Mouse (Mus musculus) hindbrain, embryonic 15.5 days (tissue): ENCODE measurements around the gene Ppfia2. TPM values are rescaled to one million over a fixed set of nuclear protein-coding genes. Genes with fewer than 3 reads are reported as not detected.

Experiments used
- ATAC-seq: fragments of 200-750 bp; cut with Nextera tagmentation; 2 replicates; pipeline ENCODE4 v1.8.0; 2017; ENCODE audit warnings: low read depth, moderate number of reproducible peaks, moderate TSS enrichment; ENCODE audit not compliant: low FRiP score
- H3K27ac ChIP-seq: fragments of 300-500 bp; sonication (generic); replicated peaks from 2 replicates; pipeline ENCODE4 v1.5.1; 2015; ENCODE audit warnings: mild to moderate bottlenecking, inconsistent platforms
- H3K27me3 ChIP-seq: fragments of 300-500 bp; sonication (generic); 2 replicates; pipeline ENCODE4 v1.6.1; 2015; ENCODE audit warnings: control low read depth, inconsistent platforms
- H3K36me3 ChIP-seq: fragments of 300-500 bp; sonication (generic); 2 replicates; pipeline ENCODE4 v1.6.1; 2015; ENCODE audit warnings: control low read depth, inconsistent platforms
- H3K4me1 ChIP-seq: fragments of 300-500 bp; sonication (generic); replicated peaks from 2 replicates; pipeline ENCODE4 v1.6.1; 2015; ENCODE audit warnings: control low read depth, inconsistent platforms
- H3K4me2 ChIP-seq: fragments of 300-500 bp; sonication (generic); 2 replicates; pipeline ENCODE4 v1.6.1; 2015; ENCODE audit warnings: moderate library complexity, mild to moderate bottlenecking, inconsistent platforms
- H3K4me3 ChIP-seq: fragments of 300-500 bp; sonication (generic); 2 replicates; pipeline ENCODE4 v1.5.1; 2015; ENCODE audit warnings: mild to moderate bottlenecking, inconsistent platforms
- H3K9ac ChIP-seq: fragments of 300-500 bp; sonication (generic); 2 replicates; pipeline ENCODE4 v1.6.1; 2015; ENCODE audit warnings: inconsistent platforms
- H3K9me3 ChIP-seq: fragments of 300-500 bp; sonication (generic); 2 replicates; pipeline ENCODE4 v1.6.1; 2016; ENCODE audit warnings: control low read depth, inconsistent platforms
- WGBS: fragments of 180-500 bp; shearing (Covaris S2); methylation state at CpG from one replicate; pipeline ENCODE4 v1.1.7; 2015; 5-methylcytosine and 5-hydroxymethylcytosine counted together
- polyA plus RNA-seq: library from polyadenylated mRNA; unstranded; fragments of >200 nt; fragmentation: Nextera tagmentation; extraction: Ambion mirVana; gene quantifications from 2 replicates; pipeline ENCODE4 v1.2.1, GENCODE M21; 2015

Gene Ppfia2
- polyA plus RNA-seq, 1 experiment from 2014 or later = 30.3 TPM

DNA sequence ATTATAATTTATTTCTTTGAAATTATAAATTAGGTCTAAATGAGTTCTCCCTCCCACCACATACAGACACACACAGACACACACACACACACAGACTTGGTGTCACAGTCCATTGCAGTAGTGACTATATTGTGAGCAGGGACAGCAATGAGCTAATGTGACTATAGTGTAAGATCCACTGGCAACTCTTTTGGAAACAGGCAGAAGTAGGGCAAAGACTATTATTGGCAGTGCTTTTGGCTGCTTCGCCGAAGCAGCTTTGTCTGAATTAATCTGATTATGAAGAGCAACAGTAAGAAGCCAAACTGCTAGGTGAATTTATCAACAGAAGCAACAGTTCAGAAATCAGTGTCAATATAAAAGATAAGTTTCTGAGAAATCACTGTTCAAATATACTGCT is 249.8 kb downstream of the Ppfia2 start:
- no peaks in the 10 kb centered on the region for H3K36me3 ChIP-seq
- H3K4me1 ChIP-seq = no peaks in the 10 kb centered on the region
- ATAC-seq = no peak
- no peaks in the 10 kb centered on the region for H3K9me3 ChIP-seq
- H3K9ac ChIP-seq = no peak overlapping the region
- 65% methylated on average over 2 of the region's 2 CpGs for WGBS
- no peak overlapping the region for H3K4me3 ChIP-seq
- no peak overlapping the region for H3K4me2 ChIP-seq
- no peak overlapping the region; the same call in 1 of the 2 replicates for H3K27ac ChIP-seq
- H3K27me3 ChIP-seq = no peaks in the 10 kb centered on the region

DNA sequence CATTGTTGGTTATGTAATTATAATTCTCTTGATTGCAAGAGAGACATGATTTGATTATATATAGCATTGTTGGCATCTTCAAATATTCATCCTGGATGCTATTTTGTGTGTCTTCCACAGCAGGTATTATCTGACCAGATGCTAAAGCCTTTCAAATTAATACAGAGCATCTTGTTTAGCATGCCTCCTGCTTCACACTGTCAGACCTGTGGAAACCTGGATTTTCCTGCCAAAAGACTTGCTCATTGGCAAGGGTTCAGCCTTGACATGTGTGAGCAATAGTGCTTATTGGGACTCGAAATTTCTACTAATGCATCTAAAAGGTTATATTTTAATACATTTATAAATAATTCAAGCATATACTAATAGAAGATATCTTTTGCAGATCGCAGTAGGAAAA is 262.1 kb downstream of the Ppfia2 start:
- WGBS = 82% methylated on average over 2 of the region's 2 CpGs
- no peak overlapping the region for H3K9ac ChIP-seq
- no peak overlapping the region for H3K4me3 ChIP-seq
- no peaks in the 10 kb centered on the region for H3K36me3 ChIP-seq
- H3K9me3 ChIP-seq = no peaks in the 10 kb centered on the region
- no peak overlapping the region for H3K27ac ChIP-seq
- ATAC-seq = no peak
- no peaks in the 10 kb centered on the region for H3K4me1 ChIP-seq
- H3K4me2 ChIP-seq = no peak overlapping the region
- no peaks in the 10 kb centered on the region for H3K27me3 ChIP-seq

GRCm38 (mm10) chr10:106736230-106737063 is 266.3 kb downstream of the Ppfia2 start:
- 74% methylated on average over 4 of the region's 4 CpGs for WGBS
- ATAC-seq = no peak
- no peaks in the 10 kb centered on the region for H3K36me3 ChIP-seq

DNA sequence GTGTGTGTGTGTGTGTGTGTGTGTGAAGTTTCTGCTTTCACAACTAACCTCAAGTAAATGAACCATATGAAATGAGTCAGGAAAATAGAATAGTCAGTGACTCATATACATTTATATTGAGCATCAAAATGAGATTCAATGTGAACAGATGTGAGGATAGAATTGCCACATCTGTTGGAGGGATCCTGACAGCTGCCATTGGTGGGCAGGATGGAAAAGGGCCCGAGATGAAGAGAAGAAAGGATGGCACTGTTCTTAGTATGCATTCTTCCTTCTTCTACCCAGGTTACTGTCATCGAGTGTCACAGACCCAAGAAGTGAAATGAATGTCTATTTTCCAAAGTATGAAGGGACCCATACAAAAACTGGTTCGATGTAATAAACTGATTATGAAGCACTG is 268.1 kb downstream of the Ppfia2 start:
- Histone ChIP-seq H3K4me2 (no peak overlapping the region), H3K9me3 (no peaks in the 10 kb centered on the region), H3K27me3 (no peaks in the 10 kb centered on the region), H3K4me3 (no peak overlapping the region), H3K36me3 (no peaks in the 10 kb centered on the region), H3K27ac (no peak overlapping the region), H3K9ac (no peak overlapping the region), H3K4me1 (no peaks in the 10 kb centered on the region)
- no peak for ATAC-seq
- 76% methylated on average over 3 of the region's 3 CpGs for WGBS

More at GRCm38 (mm10) chr10:106736230-106737063, 266.3 kb downstream of the Ppfia2 start:
- Histone ChIP-seq H3K4me1 (no peaks in the 10 kb centered on the region), H3K4me3 (no peak overlapping the region), H3K4me2 (no peak overlapping the region), H3K9me3 (no peaks in the 10 kb centered on the region), H3K9ac (no peak overlapping the region), H3K27me3 (no peaks in the 10 kb centered on the region), H3K27ac (no peak overlapping the region)

- no peak overlapping the region for H3K27ac ChIP-seq
- ATAC-seq = no peak
- no peak overlapping the region for H3K9ac ChIP-seq
- no peaks in the 10 kb centered on the region for H3K9me3 ChIP-seq
- no peaks in the 10 kb centered on the region for H3K27me3 ChIP-seq
- H3K4me3 ChIP-seq = no peak overlapping the region
- H3K36me3 ChIP-seq = no peaks in the 10 kb centered on the region
- no peaks in the 10 kb centered on the region for H3K4me1 ChIP-seq
- H3K4me2 ChIP-seq = no peak overlapping the region
These were observed 274.8 kb downstream of the Ppfia2 start for GRCm38 (mm10) chr10:106744966-106745365.

GRCm38 (mm10) chr10:106761061-106761460 is 290.9 kb downstream of the Ppfia2 start:
- Histone ChIP-seq H3K36me3 (no peaks in the 10 kb centered on the region), H3K4me3 (no peak overlapping the region), H3K27me3 (no peaks in the 10 kb centered on the region), H3K27ac (no peak overlapping the region), H3K9ac (no peak overlapping the region), H3K4me1 (no peaks in the 10 kb centered on the region), H3K9me3 (no peaks in the 10 kb centered on the region), H3K4me2 (no peak overlapping the region)
- WGBS = 82% methylated on average over 6 of the region's 6 CpGs
- ATAC-seq = no peak

DNA sequence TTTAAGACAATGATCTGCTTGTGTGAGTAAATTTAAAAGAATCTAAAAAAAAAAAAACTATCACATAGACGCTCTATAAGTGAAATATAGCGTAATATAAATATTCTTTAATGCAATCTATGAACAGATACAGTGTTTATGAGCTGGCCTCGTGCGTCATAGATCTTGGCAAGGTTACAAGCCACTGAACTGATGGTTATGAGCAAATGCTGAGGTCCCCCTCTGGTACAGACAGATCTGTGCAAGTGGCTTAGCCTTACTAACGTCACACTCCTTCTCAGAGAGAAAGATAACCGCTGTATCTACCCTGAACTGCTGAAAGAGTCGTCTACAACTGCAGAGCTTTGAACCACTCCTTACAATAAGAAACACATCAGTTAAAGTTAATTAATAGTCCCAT is 293.6 kb downstream of the Ppfia2 start:
- Histone ChIP-seq H3K9me3 (no peaks in the 10 kb centered on the region), H3K4me3 (no peak overlapping the region), H3K27me3 (no peaks in the 10 kb centered on the region), H3K4me2 (no peak overlapping the region), H3K36me3 (no peaks in the 10 kb centered on the region), H3K9ac (no peak overlapping the region), H3K4me1 (no peaks in the 10 kb centered on the region), H3K27ac (no peak overlapping the region)
- ATAC-seq = no peak
- WGBS = 78% methylated on average over 7 of the region's 7 CpGs

- no peak for ATAC-seq
- Histone ChIP-seq H3K36me3 (no peaks in the 10 kb centered on the region), H3K27ac (no peak overlapping the region), H3K4me3 (no peak overlapping the region), H3K9ac (no peak overlapping the region), H3K9me3 (no peaks in the 10 kb centered on the region), H3K27me3 (no peaks in the 10 kb centered on the region), H3K4me2 (no peak overlapping the region), H3K4me1 (no peaks in the 10 kb centered on the region)
- WGBS = 96% methylated on average over 1 of the region's 1 CpGs
These were observed 305.4 kb downstream of the Ppfia2 start for GRCm38 (mm10) chr10:106775571-106775970.

GRCm38 (mm10) chr10:106815447-106815846 is 345.3 kb downstream of the Ppfia2 start:
- Histone ChIP-seq H3K9ac (no peak overlapping the region), H3K4me1 (no peaks in the 10 kb centered on the region), H3K27ac (no peak overlapping the region), H3K36me3 (0 out of 2 replicates have a peak, but pooled peaks cover 2% of the 10 kb centered on the region), H3K4me3 (no peak overlapping the region), H3K4me2 (no peak overlapping the region), H3K9me3 (no peaks in the 10 kb centered on the region), H3K27me3 (no peaks in the 10 kb centered on the region)
- 30% methylated on average over 2 of the region's 2 CpGs for WGBS
- no peak for ATAC-seq

GRCm38 (mm10) chr10:106818381-106818780 is 348.2 kb downstream of the Ppfia2 start:
- Histone ChIP-seq H3K27ac (no peak overlapping the region), H3K9ac (no peak overlapping the region), H3K4me1 (no peaks in the 10 kb centered on the region), H3K4me3 (no peak overlapping the region), H3K4me2 (no peak overlapping the region), H3K9me3 (no peaks in the 10 kb centered on the region), H3K36me3 (0 out of 2 replicates have a peak, but pooled peaks cover 2% of the 10 kb centered on the region), H3K27me3 (no peaks in the 10 kb centered on the region)
- ATAC-seq = no peak
- WGBS = 87% methylated on average over 4 of the region's 4 CpGs

GRCm38 (mm10) chr10:106824215-106824614 is 354.1 kb downstream of the Ppfia2 start:
- H3K27ac ChIP-seq = no peak overlapping the region
- no peaks in the 10 kb centered on the region for H3K27me3 ChIP-seq
- H3K9me3 ChIP-seq = no peaks in the 10 kb centered on the region
- ATAC-seq = no peak
- H3K4me1 ChIP-seq = no peaks in the 10 kb centered on the region
- no peak overlapping the region for H3K4me2 ChIP-seq
- no peak overlapping the region for H3K4me3 ChIP-seq
- 0 out of 2 replicates have a peak, but pooled peaks cover 2% of the 10 kb centered on the region for H3K36me3 ChIP-seq
- H3K9ac ChIP-seq = no peak overlapping the region
- WGBS = 90% methylated on average over 1 of the region's 1 CpGs

- Histone ChIP-seq H3K9me3 (no peaks in the 10 kb centered on the region), H3K4me1 (no peaks in the 10 kb centered on the region), H3K27me3 (no peaks in the 10 kb centered on the region), H3K36me3 (peaks cover 14% of the 10 kb centered on the region), H3K4me3 (no peak overlapping the region), H3K27ac (no peak overlapping the region), H3K9ac (no peak overlapping the region), H3K4me2 (no peak overlapping the region)
- 89% methylated on average over 1 of the region's 1 CpGs for WGBS
- ATAC-seq = no peak
These were observed 368.3 kb downstream of the Ppfia2 start for GRCm38 (mm10) chr10:106838476-106838875.

GRCm38 (mm10) chr10:106858106-106858505 is 388.0 kb downstream of the Ppfia2 start:
- 85% methylated on average over 6 of the region's 6 CpGs for WGBS
- H3K4me1 ChIP-seq = no peaks in the 10 kb centered on the region
- H3K36me3 ChIP-seq = peaks cover 7% of the 10 kb centered on the region; the same call in 1 of the 2 replicates
- H3K9me3 ChIP-seq = no peaks in the 10 kb centered on the region
- H3K4me2 ChIP-seq = no peak overlapping the region
- H3K27ac ChIP-seq = no peak overlapping the region
- no peak overlapping the region for H3K9ac ChIP-seq
- no peaks in the 10 kb centered on the region for H3K27me3 ChIP-seq
- ATAC-seq = no peak
- no peak overlapping the region for H3K4me3 ChIP-seq
